Mouse (Mus musculus): Measurements from ENCODE around the gene Fank1.

GRCm38 (mm10) chr7:133757961-133758455, 18.7 kb upstream of the Fank1 start:
- TF ChIP-seq CTCF (IDR thresholded peaks at IDR 0.05; ENCODE audit: low read depth) (no peak), EP300 (IDR thresholded peaks at IDR 0.05; ENCODE audit: low read depth) (no peak)
